Mouse (Mus musculus) heart, embryonic 15.5 days (tissue): Measurements from ENCODE around the gene Ube2g2. TPM values are rescaled to one million over a fixed set of nuclear protein-coding genes. Genes with fewer than 3 reads are reported as not detected.
A peak's percentile ranks its signal among the peaks of the same experiment; 100 is the strongest.
"Not testable (repeated sequence)": the region's sequence is repeated elsewhere in the genome, so short reads cannot be mapped to it uniquely, and the experiment has no call there.

ENCODE experiments used
- ATAC-seq: fragments of 200-750 bp; cut with Nextera tagmentation; replicated peaks from 2 replicates; pipeline ENCODE4 v1.8.0; 2017; ENCODE audit warnings: low read depth, moderate TSS enrichment; ENCODE audit not compliant: insufficient number of reproducible peaks, insufficient read depth, low FRiP score
- H3K27ac ChIP-seq: fragments of 300-500 bp; sonication (generic); 2 replicates; pipeline ENCODE4 v1.5.1; 2015; ENCODE audit warnings: mild to moderate bottlenecking, inconsistent platforms
- H3K27me3 ChIP-seq: fragments of 300-500 bp; sonication (generic); 2 replicates; pipeline ENCODE4 v1.6.1; 2015; ENCODE audit warnings: inconsistent platforms
- H3K36me3 ChIP-seq: fragments of 300-500 bp; sonication (generic); 2 replicates; pipeline ENCODE4 v1.6.1; 2015; ENCODE audit warnings: mild to moderate bottlenecking, inconsistent platforms
- H3K4me1 ChIP-seq: fragments of 300-500 bp; sonication (generic); replicated peaks from 2 replicates; pipeline ENCODE4 v1.6.1; 2015; ENCODE audit warnings: inconsistent platforms
- H3K4me2 ChIP-seq: fragments of 300-500 bp; sonication (generic); 2 replicates; pipeline ENCODE4 v1.6.1; 2015; ENCODE audit warnings: inconsistent platforms, mild to moderate bottlenecking, moderate library complexity
- H3K4me3 ChIP-seq: fragments of 300-500 bp; sonication (generic); 2 replicates; pipeline ENCODE4 v1.5.1; 2015; ENCODE audit warnings: mild to moderate bottlenecking, inconsistent platforms
- H3K9ac ChIP-seq: fragments of 300-500 bp; sonication (generic); 2 replicates; pipeline ENCODE4 v1.6.1; 2015; ENCODE audit warnings: mild to moderate bottlenecking, inconsistent platforms
- H3K9me3 ChIP-seq: fragments of 300-500 bp; sonication (generic); replicated peaks from 2 replicates; pipeline ENCODE4 v1.6.1; 2016; ENCODE audit warnings: inconsistent platforms
- WGBS: fragments of 180-500 bp; shearing (Covaris S2); methylation state at CpG from one replicate; pipeline ENCODE4 v1.1.7; 2015; ENCODE audit warnings: mixed read lengths; 5-methylcytosine and 5-hydroxymethylcytosine counted together
- microRNA counts: library from miRNA; unstranded; fragments of <30 nt; microRNA quantifications from one replicate; lab custom pipeline; 2016
- microRNA-seq: library from miRNA; unstranded; fragments of <30 nt; microRNA quantifications from one replicate; pipeline ENCODE4, GENCODE M21; 2016
- polyA plus RNA-seq: library from polyadenylated mRNA; unstranded; fragments of >200 nt; fragmentation: Nextera tagmentation; extraction: Ambion mirVana; gene quantifications from 2 replicates; pipeline ENCODE4 v1.2.1, GENCODE M21; 2015

Gene Ube2g2
- polyA plus RNA-seq, 1 experiment from 2014 or later, result 66.3 TPM

- no peak for ATAC-seq
- WGBS, result 60% methylated on average over 7 of the region's 7 CpGs
Measured at GRCm38 (mm10) chr10:77682994-77683393, 60.9 kb downstream of the Ube2g2 start.

GRCm38 (mm10) chr10:77684181-77684580 lies 62.1 kb downstream of the Ube2g2 start:
- H3K9ac ChIP-seq, result no peak overlapping the region
- no peak for ATAC-seq
- no peaks in the 10 kb centered on the region for H3K9me3 ChIP-seq
- H3K27me3 ChIP-seq, result peaks cover 79% of the 10 kb centered on the region
- H3K4me3 ChIP-seq, result no peak overlapping the region
- 40% methylated on average over 8 of the region's 8 CpGs for WGBS
- peaks cover 9% of the 10 kb centered on the region for H3K4me1 ChIP-seq
- H3K36me3 ChIP-seq, result no peaks in the 10 kb centered on the region
- H3K27ac ChIP-seq, result no peak overlapping the region
- H3K4me2 ChIP-seq, result no peak overlapping the region

More at GRCm38 (mm10) chr10:77682994-77683393, 60.9 kb downstream of the Ube2g2 start:
- no peak overlapping the region for H3K9ac ChIP-seq
- no peak overlapping the region for H3K27ac ChIP-seq
- peaks cover 9% of the 10 kb centered on the region for H3K4me1 ChIP-seq
- no peaks in the 10 kb centered on the region for H3K9me3 ChIP-seq
- H3K4me3 ChIP-seq, result no peak overlapping the region
- H3K4me2 ChIP-seq, result no peak overlapping the region
- H3K36me3 ChIP-seq, result no peaks in the 10 kb centered on the region
- H3K27me3 ChIP-seq, result peaks cover 79% of the 10 kb centered on the region

GRCm38 (mm10) chr10:77685895-77686664 lies 64.0 kb downstream of the Ube2g2 start, which contains the start of gene Tspear:
Tspear (plus strand) TSS chr10:77686569.
- Histone ChIP-seq H3K9me3 (no peaks in the 10 kb centered on the region), H3K4me2 (peak within 1 kb of the TSS; percentile 40), H3K27ac (no peak within 1 kb of the TSS), H3K9ac (no peak within 1 kb of the TSS), H3K27me3 (peaks cover 71% of the 10 kb centered on the region), H3K36me3 (no peaks in the 10 kb centered on the region), H3K4me1 (peaks cover 9% of the 10 kb centered on the region), H3K4me3 (0 out of 2 replicates have a peak within 1 kb of the TSS, but pooled peaks have one; percentile 6)
- 3% methylated on average over 22 of the region's 22 CpGs for WGBS
- ATAC-seq, result no peak

- Histone ChIP-seq H3K4me1 (peaks cover 9% of the 10 kb centered on the region), H3K9me3 (no peaks in the 10 kb centered on the region), H3K4me2 (no peak overlapping the region), H3K27me3 (peaks cover 77% of the 10 kb centered on the region), H3K27ac (no peak overlapping the region), H3K36me3 (no peaks in the 10 kb centered on the region), H3K4me3 (no peak overlapping the region), H3K9ac (no peak overlapping the region)
- 38% methylated on average over 10 of the region's 10 CpGs for WGBS
- no peak for ATAC-seq
Measured at GRCm38 (mm10) chr10:77687021-77687420, 64.9 kb downstream of the Ube2g2 start.

GRCm38 (mm10) chr10:77690356-77690807 lies 68.3 kb downstream of the Ube2g2 start, which contains the start of gene Gm19402:
Gm19402 (minus strand) TSS chr10:77690757.
- not testable (repeated sequence) for H3K4me1 ChIP-seq, ATAC-seq, H3K36me3 ChIP-seq, H3K27ac ChIP-seq, H3K9me3 ChIP-seq, H3K4me2 ChIP-seq, H3K9ac ChIP-seq, H3K4me3 ChIP-seq
- WGBS, result 80% methylated on average over 3 of the region's 3 CpGs
- peaks cover 50% of the 10 kb centered on the region for H3K27me3 ChIP-seq

MicroRNAs encoded within 50 kb of the gene (microRNA counts, 519-probe panel; counts per million panel counts)
- 1,395 counts per million, percentile 7 among the panel's probes with 10 or more counts for microRNA mmu-miR-1930 (lab: Ali Mortazavi, UCI)

Small RNA genes lying within 50 kb of the gene (microRNA-seq; reads per million reads assigned to microRNA genes)
- gene Mir1930, result 7.6 reads per million, percentile 23 among the genes with 10 or more reads in this experiment

Other genes starting within 250 kb of the Ube2g2 start
- gene Adarb1, start 204.0 kb upstream of the Ube2g2 start, polyA plus RNA-seq, result 14.0 and 14.8 TPM in 2 replicates
- gene Fam207a, start 106.5 kb upstream of the Ube2g2 start, polyA plus RNA-seq, result 21.3 and 28.1 TPM in 2 replicates
- gene Itgb2, start 92.0 kb upstream of the Ube2g2 start, polyA plus RNA-seq, result 2.1 and 6.2 TPM in 2 replicates
- gene Pttg1ip, start 40.6 kb upstream of the Ube2g2 start, polyA plus RNA-seq, result 105 and 125 TPM in 2 replicates
- gene Sumo3, start 16.2 kb upstream of the Ube2g2 start, polyA plus RNA-seq, result 138 and 169 TPM in 2 replicates
- 0.60 and 3.9 TPM in 2 replicates for gene Gm49325, start 16.1 kb upstream of the Ube2g2 start, polyA plus RNA-seq
- gene Tspear, start 64.3 kb downstream of the Ube2g2 start, polyA plus RNA-seq, result 0.42 TPM in 1 of 2 replicates, not detected in the other
- gene Gm19402, start 68.5 kb downstream of the Ube2g2 start, polyA plus RNA-seq, result not detected in 2 replicates
- not detected in 2 replicates for gene Gm9508, start 75.0 kb downstream of the Ube2g2 start, polyA plus RNA-seq
- not detected in 2 replicates for gene Gm10272, start 84.4 kb downstream of the Ube2g2 start, polyA plus RNA-seq
- gene Gm10024, start 89.2 kb downstream of the Ube2g2 start, polyA plus RNA-seq, result not detected in 2 replicates
- gene Gm10142, start 93.5 kb downstream of the Ube2g2 start, polyA plus RNA-seq, result not detected in 2 replicates
- not detected in 2 replicates for gene Krtap12-1, start 98.3 kb downstream of the Ube2g2 start, polyA plus RNA-seq
- gene Gm10100, start 104.2 kb downstream of the Ube2g2 start, polyA plus RNA-seq, result not detected in 2 replicates
- gene Gm18596, start 120.4 kb downstream of the Ube2g2 start, polyA plus RNA-seq, result not detected in 2 replicates
- gene Gm9736, start 129.1 kb downstream of the Ube2g2 start, polyA plus RNA-seq, result not detected in 2 replicates
- not detected in 2 replicates for gene Gm3233, start 137.4 kb downstream of the Ube2g2 start, polyA plus RNA-seq
- gene Gm3238, start 149.1 kb downstream of the Ube2g2 start, polyA plus RNA-seq, result not detected in 2 replicates
- gene Gm7138, start 154.7 kb downstream of the Ube2g2 start, polyA plus RNA-seq, result not detected in 2 replicates
- not detected in 2 replicates for gene Gm3250, start 160.3 kb downstream of the Ube2g2 start, polyA plus RNA-seq
- gene Gm7137, start 165.9 kb downstream of the Ube2g2 start, polyA plus RNA-seq, result not detected in 2 replicates
- not detected in 2 replicates for gene Gm9639, start 172.8 kb downstream of the Ube2g2 start, polyA plus RNA-seq
- not detected in 2 replicates for gene Gm19668, start 176.9 kb downstream of the Ube2g2 start, polyA plus RNA-seq
- not detected in 2 replicates for gene Gm9507, start 189.6 kb downstream of the Ube2g2 start, polyA plus RNA-seq
- gene Gm2696, start 192.4 kb downstream of the Ube2g2 start, polyA plus RNA-seq, result not detected in 2 replicates
- not detected in 2 replicates for gene Krtap10-4, start 204.8 kb downstream of the Ube2g2 start, polyA plus RNA-seq
- gene Krtap10-10, start 213.7 kb downstream of the Ube2g2 start, polyA plus RNA-seq, result not detected in 2 replicates
- gene Gm36176, start 224.5 kb downstream of the Ube2g2 start, polyA plus RNA-seq, result not detected in 2 replicates
- gene Gm10318, start 230.6 kb downstream of the Ube2g2 start, polyA plus RNA-seq, result not detected in 2 replicates
- gene Gm3285, start 239.7 kb downstream of the Ube2g2 start, polyA plus RNA-seq, result not detected in 2 replicates